Mouse (Mus musculus): ENCODE results near the gene Cntf.

Cntf gene

DNA sequence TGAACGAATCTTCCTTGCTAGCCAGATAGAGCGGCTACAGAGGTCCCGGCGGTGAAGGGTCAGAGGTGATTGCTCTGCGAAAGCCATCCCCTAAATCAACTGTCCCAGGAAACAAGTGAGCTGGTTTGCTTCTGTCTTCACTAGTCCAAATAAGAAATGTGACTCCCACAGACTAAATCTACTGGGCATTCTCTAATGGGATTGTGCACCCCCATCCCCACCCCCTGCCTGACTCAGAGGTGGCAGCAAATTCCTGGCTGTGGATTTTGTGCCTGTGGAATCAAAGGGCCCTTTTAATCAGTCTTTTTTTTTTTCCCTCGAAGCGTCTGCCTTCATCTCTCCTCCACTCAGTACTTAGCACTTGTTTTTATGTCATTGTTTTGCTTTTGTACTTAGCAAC is at the start of gene Cntf:
Gene Cntf, minus strand, starts transcription at position 325 of the 400 bp plus-strand sequence.
- no peak for DNase-seq (ENCODE audit: low spot score)

DNA sequence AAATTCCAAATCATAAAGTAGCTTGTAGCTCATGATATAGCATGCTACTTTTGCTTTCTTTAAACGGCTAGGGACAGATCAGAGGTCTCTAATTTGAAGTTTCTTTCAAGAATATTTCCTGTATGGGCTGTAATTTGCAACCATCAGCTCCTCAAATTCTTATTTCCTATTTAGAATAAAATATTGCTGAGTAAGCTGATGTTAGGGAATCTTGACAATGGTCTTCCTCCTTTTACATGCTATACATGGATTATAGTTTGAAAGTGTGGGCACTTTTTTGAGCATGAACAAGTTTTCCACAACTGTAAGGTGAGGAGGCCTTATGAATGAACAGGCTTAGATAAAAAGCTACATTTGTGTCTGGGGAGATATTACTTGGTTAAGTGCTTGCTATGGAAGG is 48.5 kb upstream of the Cntf start:
- DNase-seq (ENCODE audit: low spot score) = no peak

DNA sequence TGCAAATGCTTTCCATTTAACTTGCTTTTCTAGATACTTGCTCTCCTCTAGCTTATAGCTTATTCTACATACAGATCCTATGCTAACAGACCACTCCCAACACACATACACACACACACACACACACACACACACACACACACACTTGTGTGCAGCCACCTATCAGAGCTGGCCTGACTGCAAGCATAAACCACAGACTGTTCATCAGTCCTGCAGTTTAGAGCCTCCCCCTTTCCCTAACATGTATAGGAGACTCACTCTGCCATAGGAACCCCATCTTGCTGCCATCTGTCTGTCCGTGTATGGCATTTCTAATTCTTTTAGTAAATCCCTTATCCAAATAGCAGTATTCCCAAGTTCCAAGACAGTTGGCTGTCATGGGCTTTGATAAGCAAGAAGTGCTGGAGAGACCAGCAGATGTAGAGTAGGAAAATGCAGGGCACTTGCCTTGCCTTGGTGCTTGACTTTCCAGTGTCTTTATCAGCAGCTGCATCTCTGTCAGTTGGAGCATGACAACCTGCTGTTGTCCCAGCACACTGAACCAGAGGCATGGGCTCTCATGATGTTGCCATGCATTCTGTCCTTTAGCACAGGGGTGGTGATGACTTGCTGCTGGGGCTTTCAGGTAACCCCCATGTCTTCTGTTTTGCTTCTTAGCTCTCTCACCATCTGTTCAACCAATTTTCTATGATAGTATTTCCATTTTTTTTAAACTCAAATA is 47.4 kb upstream of the Cntf start:
- no peak for DNase-seq (ENCODE audit: low spot score)

DNA sequence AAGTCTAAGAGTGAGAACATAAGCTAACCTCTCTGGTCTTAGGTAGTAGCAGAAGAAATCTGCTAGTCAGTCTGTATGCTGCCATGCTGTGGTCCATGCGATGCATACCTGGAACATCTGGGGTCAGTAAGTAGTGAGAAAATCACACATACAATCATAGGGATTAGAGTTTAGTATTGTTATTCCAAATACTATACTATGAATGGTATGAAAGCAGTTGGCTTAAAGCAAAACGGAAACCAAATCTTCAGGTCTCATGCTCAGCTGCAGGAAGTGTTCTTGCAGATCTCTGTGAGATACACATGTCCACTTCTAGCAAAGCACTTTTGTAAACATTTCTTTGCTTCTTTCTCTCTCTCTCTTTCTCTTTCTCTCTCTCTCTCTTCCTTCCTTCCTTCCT is 40.8 kb upstream of the Cntf start:
- DNase-seq (ENCODE audit: low spot score) = no peak

DNA sequence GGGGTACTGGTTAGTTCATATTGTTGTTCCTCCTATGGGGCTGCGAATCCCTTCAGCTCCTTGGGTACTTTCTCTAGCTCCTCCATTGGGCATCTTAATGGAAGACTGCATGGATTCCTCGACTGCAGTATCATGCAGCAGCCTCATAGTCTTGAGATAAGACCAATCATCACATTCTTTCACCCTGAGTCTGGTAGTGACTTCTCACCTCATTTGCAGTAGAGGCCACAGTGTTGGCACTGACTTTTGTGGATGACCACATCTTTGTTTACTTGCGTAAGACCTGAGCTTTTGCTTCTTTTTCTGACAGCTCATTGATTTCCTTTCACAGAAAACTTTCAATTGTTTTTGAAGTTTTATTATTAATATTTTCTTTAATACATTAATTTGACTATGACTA is 40.3 kb upstream of the Cntf start:
- DNase-seq (ENCODE audit: low spot score) = no peak

DNA sequence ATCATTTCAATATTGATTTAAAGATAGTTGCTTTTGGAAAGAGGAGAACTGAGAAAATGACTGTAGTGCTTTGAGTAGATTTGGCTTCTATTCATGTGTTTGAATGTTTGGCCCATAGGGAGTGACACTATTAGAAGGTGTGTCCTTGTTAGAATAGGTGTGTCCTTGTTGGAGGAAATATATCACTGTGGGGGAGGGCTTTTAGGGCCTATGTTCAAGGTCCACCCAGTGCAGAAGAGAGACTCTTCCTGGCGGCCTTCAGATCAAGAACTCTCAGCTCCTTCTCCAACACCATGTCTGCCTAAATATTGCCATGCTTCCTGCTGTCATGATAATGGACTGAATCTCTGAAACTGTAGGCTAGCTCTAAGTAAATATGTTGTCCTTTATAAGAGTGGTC is 38.8 kb upstream of the Cntf start:
- no peak for DNase-seq (ENCODE audit: low spot score)

DNA sequence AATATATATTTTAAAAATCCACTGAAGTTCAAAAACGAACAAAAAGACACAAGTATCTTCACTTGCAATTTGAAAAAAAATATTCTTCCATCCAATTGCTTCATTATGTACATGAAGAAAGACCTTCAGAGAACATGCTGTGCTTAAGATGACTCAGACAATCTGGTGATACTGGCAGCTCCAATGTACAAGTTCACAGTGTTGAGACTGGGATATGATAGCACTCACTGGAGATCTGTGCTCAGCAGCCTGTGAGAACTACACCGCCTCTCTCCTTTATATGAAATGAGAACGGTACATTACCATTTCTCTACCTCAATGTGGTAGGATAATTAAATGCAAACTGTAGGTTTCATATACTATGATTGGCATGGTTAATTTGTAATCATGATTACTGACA is 37.4 kb upstream of the Cntf start:
- DNase-seq (ENCODE audit: low spot score) = no peak

DNA sequence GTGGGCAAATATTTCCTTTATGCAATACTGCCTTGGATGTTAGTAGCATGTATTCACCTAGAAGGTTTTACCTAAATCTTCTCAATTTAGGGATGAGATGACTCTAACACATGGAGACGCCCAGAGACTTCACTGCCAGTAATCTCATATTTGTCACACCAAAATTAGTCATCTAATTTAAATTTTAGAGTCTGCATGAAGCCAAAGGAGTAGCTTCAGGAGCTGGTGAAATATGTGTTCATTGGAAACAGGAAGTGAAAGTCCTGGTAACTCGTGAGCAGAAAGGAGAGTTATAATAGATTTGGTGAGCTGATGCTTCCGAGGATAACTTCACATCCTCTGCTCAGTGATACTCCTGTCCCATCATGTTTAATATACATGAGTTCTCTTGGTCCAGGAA is 35.6 kb upstream of the Cntf start:
- no peak for DNase-seq (ENCODE audit: low spot score)

DNA sequence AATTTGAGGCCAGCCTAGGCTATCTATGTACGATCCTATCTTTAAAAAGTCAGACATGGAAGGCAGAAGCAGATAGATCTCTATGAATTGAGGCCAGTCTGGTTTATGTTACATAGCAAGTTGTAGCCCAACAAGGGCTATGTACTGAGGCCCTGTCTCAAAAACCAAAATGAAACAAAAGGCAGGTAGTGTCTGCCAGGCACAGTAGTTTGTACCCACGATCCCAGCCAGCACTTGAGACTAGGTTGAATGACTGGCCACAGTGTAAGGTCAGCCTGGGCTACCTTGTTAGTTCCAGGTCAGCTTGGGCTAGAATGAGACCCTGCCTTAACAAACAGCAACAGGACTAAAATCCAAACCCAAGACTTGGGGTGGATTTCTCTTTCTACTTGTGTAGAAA is 35.2 kb upstream of the Cntf start:
- DNase-seq (ENCODE audit: low spot score) = no peak

DNA sequence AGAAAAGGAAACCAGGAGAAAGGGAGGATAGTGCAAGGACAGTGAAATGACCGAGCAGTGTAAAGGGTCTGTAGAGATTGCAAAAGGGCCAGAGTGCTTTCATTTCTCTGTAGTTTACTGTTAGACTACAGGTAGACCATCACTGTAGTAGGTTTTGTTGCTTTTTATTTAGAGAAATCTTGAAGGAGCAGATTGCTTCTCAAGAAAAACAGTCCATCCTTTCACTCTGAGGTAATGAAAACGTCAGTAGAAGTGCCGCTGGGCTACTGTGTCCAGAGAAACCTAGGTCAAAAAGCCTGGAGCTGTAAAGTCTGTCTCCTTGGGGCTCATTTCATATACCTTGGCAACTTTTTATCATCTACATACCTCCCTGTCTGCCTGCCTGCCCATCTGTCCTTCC is 33.6 kb upstream of the Cntf start:
- no peak for DNase-seq (ENCODE audit: low spot score)

DNA sequence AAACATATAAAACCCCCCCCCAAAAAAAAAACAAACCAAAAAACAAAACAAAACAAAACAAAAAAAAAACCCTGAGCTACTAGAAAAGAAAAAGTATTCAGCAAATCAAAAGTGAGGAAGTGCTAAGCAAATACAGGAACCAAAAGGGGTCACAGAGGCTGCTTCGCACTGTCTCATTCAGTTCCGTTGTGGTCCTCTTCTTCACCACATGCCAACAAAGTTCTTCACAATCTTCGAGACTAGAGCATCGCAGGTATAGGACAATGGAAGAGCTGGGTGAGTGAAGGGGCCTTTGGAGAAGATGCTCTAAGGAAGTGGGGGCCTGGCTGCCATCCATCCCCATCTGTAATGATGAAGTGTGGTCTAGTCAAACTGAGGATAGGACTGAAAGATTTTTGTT is 33.0 kb upstream of the Cntf start:
- no peak for DNase-seq (ENCODE audit: low spot score)

DNA sequence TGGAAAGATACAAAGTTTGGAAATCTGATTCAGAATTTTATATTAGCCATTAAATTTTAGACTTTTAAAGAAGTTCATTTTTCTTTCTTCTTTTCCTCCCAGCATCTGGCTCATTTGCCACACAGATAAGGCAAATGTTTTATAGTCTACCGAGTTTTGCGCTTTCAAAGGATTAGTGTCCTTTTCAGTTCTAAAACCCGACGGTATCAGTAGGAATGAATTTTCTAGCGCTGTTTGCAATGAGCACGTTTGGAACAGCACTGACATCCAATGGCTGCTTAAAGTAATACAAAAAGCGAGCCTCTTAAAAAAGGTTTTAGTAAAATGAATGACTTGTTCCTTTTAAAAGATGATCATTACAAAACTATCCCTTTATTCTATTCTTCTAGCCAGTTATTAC is 31.6 kb upstream of the Cntf start:
- DNase-seq (ENCODE audit: low spot score) = no peak

DNA sequence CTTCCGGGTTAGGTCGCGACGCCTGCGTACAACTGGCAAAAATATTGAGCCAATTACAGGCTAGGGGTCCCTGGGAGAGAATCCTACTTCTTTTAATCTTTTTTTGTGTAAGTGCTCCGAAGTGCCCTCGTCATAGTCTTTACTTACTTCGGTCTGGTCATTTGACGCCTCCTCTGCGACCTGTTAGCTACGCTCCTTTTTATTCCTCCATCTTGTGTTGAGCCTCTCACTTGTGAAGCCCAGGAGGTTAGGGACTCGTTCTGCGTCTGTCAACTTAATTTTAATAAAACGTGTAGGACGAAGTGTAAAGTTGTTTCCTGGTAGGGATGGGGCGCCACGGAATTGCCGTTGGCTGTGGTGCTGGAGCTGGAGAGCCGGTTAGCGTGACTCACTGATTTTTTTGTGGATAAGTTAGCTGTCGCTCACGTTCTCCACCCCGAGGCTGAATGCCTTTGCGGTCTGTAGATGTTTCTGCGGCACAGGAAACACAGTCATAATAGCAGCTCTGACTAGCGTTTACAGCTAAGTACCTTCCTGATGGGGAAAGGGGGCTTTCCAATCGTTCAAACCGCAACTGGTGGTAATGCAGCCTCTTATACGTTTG is 31.0 kb upstream of the Cntf start:
- peak; percentile 36 for DNase-seq (ENCODE audit: low spot score)

DNA sequence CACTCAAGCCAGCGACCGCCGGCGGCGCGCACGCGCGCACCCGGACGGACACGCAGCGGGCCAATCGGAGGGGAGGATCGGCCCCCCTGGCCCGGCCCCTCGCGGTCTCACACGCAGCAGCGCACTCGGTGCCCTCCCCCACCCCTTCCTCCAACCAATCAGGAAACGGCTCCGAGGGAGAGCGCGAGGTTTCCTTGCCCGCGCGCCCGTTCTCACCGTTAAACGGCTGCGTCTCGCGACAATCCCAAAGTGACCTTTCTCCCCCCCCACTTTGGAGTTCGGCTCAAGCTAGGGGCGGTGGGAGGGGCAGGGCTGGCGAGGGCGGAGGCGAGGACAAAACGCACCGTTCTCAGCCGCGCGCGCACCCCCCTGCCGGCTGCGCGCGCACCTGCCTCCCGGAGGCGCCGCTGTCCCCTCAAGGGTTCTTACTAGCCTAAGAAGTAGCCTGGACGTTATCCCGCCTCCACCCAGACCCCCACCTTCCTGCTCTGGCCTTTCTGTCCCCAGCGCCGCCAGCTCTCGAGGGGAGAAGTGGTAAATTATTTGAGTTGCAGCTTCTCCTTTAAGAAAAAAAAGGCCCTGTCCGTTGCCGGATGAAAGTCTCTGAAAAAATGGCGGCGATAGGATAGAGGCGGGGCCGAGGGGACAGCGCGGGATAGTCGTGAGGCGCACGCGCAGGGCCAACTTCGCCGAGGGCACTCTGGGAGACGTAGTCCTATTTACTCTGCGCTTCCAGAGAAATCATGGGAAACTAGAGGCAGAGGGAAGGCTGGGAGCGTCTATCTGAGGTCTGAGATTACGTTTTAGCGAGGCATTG is 30.3 kb upstream of the Cntf start, which contains the start of the genes Zfp91 and Lpxn:
Gene Zfp91, minus strand, starts transcription at position 616 of the 817 bp plus-strand sequence.
Gene Lpxn, plus strand, starts transcription at position 683 of the 817 bp plus-strand sequence.
- peak; percentile 84 for DNase-seq (ENCODE audit: low spot score)

DNA sequence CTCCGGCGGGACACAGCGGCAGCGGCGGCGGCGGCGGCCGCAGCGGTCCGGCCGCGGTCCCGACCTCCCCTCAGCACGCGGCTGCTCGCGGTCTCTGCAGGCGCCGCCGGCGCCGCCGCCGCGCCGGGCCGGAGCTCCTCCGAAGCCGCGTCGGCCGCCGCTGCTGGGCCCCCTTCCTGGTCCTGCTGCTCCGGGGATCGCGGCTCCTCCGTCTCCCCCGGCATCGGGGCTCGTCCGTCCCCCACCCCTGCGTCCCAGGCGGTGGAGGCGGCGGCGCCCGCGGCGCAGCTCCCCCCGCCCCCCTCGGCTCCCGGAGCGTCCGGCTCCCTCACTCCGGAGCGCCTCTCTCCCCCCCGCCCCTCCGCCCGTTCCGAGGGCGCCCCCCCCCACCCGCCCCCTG is 29.7 kb upstream of the Cntf start:
- no peak for DNase-seq (ENCODE audit: low spot score)

DNA sequence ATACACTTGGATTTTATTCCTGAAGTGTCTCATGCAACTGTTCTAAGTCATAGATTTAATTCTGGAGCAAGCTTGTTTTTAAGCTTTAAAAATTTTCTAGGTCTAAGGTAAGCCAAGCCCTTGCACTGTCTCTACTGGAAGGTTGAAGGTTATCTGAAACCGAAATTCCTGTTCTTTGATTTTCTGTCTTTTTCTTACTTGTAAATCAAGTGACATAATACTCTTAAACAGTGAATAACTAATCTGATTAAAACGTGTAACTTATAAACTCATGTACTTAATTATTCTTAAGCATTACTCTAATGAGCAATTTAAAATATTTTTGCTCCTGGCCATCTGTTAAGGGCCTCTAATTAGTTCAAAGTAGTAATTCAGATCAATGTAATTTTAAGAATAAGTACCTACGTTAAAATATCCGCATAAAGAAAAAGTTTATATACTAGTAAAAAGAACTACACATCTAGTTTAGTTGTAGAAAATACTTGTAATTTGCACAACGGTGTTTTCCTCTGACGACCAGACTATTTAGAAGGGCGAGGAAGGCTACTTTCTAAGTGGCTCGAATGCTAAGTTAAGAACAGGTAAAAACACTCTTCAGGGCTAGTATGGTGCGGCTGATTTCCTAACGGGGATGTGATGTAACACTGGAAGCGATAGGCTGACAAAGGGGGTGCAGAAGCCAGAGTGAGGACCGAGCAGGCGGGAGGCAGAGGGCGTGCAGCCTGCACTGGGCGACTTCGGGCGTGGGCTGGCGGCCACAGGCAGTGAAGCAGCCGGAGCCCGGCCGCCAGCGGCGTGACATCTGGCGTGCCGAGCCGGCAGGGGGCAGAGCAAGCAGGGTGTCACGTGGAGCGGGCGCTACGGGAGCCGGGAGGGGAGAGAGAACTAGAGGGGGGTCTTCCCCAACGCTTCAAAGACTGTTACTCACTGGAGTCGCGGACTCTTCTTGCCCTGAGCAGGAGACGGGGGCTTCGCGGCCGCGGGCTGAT is 28.9 kb upstream of the Cntf start:
- DNase-seq (ENCODE audit: low spot score) = peak; percentile 86

DNA sequence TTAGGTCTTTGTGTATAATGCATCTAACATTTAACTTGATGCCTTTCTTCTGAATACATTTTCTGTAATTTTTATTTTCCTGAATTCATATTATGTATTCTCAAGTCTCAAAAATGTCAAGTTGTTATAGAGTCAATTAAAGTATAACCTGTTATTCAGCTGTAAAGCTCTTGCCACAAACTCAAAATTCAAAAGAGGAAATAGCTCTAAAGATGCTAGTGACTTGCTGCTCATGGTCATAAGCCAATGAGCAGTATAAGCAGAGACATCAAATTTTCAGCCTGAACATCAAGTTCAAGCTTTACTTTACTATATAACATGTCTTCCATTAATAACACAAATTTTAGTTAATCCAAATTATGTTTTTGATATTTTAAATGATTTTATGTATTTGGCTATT is 26.9 kb upstream of the Cntf start:
- DNase-seq (ENCODE audit: low spot score) = no peak

DNA sequence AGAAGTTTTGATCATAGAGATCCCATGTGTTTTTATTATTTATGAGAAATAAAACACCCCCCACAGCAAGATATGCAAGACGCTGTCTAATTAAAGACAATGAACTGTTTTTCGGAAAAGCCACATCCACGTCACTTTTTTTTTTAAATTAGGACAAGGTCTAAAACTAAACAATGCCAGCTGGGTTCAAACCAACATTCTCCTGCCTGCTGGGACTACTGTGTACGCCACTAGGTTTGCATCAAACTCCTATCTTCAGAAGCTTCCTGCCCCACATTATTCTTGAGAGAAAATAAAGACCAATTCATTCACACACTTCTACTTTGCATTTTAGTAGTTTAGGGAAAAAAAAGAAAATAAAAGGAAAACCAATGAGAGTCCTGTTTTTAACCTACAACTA is 22.3 kb upstream of the Cntf start:
- DNase-seq (ENCODE audit: low spot score) = no peak

DNA sequence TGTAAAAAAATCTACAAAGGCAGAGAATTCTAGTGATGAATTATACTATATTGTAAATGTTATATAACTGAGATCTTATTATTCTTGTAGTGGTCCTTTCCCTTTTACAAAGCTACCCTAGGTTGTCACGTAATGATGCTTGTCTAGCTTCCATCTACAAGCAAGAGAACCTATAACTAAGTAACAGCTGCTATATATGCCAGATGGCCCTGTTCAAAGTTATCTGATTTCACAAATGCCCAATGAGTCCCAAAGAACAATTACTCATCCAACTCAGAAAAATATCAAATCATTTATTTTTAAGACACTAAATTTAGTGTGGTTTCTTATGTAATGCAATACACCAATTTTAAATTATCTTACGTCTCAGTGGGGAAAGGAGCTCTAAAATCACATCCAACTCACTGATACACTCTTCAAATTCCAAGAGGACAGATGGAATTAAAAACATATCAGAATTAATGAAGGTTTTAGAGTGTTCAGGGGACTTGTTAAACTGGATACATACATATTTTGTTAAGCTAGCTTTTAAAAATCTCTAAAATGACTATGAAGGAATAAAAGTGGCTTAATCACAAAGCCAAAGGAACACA is 21.5 kb upstream of the Cntf start:
- no peak for DNase-seq (ENCODE audit: low spot score)

DNA sequence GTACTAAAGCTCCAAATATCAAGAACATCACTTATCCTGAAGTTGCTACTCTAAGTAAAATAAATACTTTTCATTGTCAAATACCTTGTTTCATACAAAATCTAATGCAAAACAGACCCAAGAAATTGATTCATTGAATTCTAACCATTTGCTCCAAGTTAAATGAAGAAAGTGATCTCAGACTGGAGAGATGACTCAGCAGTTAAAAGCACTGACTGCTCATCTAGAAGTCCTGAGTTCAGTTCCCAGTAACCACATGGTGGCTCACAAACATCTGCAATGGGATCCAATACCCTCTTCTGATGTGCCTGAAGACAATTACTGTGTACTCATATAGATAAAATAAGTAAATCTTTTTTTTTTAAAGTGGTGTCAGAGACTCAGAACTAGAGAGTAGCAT is 15.0 kb upstream of the Cntf start:
- DNase-seq (ENCODE audit: low spot score) = no peak

DNA sequence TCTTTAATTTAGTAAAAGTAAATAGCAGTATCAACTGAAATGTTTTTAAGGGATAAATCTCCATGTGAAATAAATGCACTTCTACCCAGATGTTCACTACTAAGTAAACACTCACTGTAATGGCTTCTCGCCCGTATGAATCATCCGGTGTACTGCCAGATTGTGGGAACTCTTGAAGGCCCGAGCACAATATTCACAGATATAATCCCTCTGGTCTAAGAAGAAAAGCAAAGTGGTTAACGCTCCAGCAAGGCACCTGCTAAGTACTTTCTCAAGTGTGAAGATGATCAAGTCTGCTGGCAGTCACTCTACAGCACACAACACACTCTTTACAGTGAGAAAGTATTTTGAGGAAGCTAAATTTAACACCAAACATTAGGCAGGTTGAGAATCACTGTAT is 5.5 kb upstream of the Cntf start:
- DNase-seq (ENCODE audit: low spot score) = no peak

Data from ovary, postnatal 10 days (tissue).